ENCODE assay signal across 20 mouse cellular contexts in genomic region chr1:127131871-127132270, GRCm38 (mm10).
"Had no signal": no experiment of that assay in that cellular context is flagged by ENCODE, and none has a peak within 500 bp of the region (broad histone marks: within the 10 kb centered on the region; RNA-seq: fewer than 3 reads in every experiment).

No protein-coding gene starts in this region.

- H3K4me2 ChIP-seq: liver, embryonic 12.5 days; lung, embryonic 14.5 days; midbrain, embryonic 13.5 days; neural tube, embryonic 13.5 days; neural tube, embryonic 15.5 days had no signal

- H3K4me1 ChIP-seq: liver, embryonic 12.5 days; midbrain, embryonic 13.5 days; neural tube, embryonic 13.5 days; neural tube, embryonic 15.5 days had no signal

- H3K36me3 ChIP-seq: liver, embryonic 12.5 days; midbrain, embryonic 10.5 days; midbrain, embryonic 13.5 days; neural tube, embryonic 13.5 days; neural tube, embryonic 15.5 days had no signal

- H3K9me3 ChIP-seq: midbrain, embryonic 10.5 days; midbrain, embryonic 13.5 days; neural tube, embryonic 13.5 days; neural tube, embryonic 15.5 days had no signal

- H3K27me3 ChIP-seq: liver, embryonic 12.5 days; midbrain, embryonic 13.5 days; neural tube, embryonic 13.5 days; neural tube, embryonic 15.5 days had no signal

- H3K9ac ChIP-seq: liver, embryonic 12.5 days; liver, embryonic 14.5 days; lung, embryonic 14.5 days; midbrain, embryonic 13.5 days; neural tube, embryonic 13.5 days; neural tube, embryonic 15.5 days had no signal

- H3K27ac ChIP-seq: liver, embryonic 12.5 days; liver, embryonic 14.5 days; midbrain, embryonic 10.5 days; midbrain, embryonic 13.5 days; neural tube, embryonic 13.5 days; neural tube, embryonic 15.5 days had no signal

- ATAC-seq: liver, embryonic 12.5 days; midbrain, embryonic 13.5 days; midbrain, embryonic 16.5 days had no signal

- H3K4me3 ChIP-seq: liver, embryonic 12.5 days; midbrain, embryonic 10.5 days; midbrain, embryonic 13.5 days; myocyte; neural tube, embryonic 13.5 days; neural tube, embryonic 15.5 days had no signal

- DNase-seq: lung, adult 18-20 months; lung, embryonic 14.5 days; lung, postnatal 14 days; lung, postnatal 4 days; retina, postnatal 1 day; right cerebral cortex, adult 18-20 months; right cerebral cortex, postnatal 25 days; right cerebral cortex, postnatal 4 days; spleen, adult 18-20 months; thymus, adult 2 months; thymus, postnatal 25 days; thymus, postnatal 4 days had no signal
